Mouse (Mus musculus) cortical plate, adult 2 months (tissue): ENCODE measurements around the gene Lcn11. TPM values are rescaled to one million over a fixed set of nuclear protein-coding genes. Genes with fewer than 3 reads are reported as not detected.
"Not testable (repeated sequence)": the region's sequence is repeated elsewhere in the genome, so short reads cannot be mapped to it uniquely, and the experiment has no call there.

ENCODE experiments used
- H3K27ac ChIP-seq: fragments of 200-500 bp; 2 replicates; pipeline ENCODE4 v1.5.1; 2012; ENCODE audit warnings: low read length, control low read depth, inconsistent platforms; ENCODE audit not compliant: insufficient read depth
- H3K4me1 ChIP-seq: fragments of 200-500 bp; 2 replicates; pipeline ENCODE4 v1.6.1; 2011; ENCODE audit warnings: low read length; ENCODE audit not compliant: control insufficient read depth, insufficient read depth
- H3K4me3 ChIP-seq: fragments of 200-500 bp; 2 replicates; pipeline ENCODE4 v1.5.1; 2011; ENCODE audit warnings: mild to moderate bottlenecking, low read length, control low read depth; ENCODE audit not compliant: insufficient read depth
- CTCF ChIP-seq: fragments of 200-500 bp; IDR thresholded peaks from 2 replicates; pipeline ENCODE4 v1.5.1; 2011; ENCODE audit warnings: mild to moderate bottlenecking, control low read depth, low read length; ENCODE audit not compliant: insufficient read depth; ENCODE audit errors: extremely low read depth
- POLR2A ChIP-seq: fragments of 200-500 bp; IDR thresholded peaks from 2 replicates; pipeline ENCODE4 v1.6.1; 2011; ENCODE audit warnings: mild to moderate bottlenecking, low read length, control low read depth; ENCODE audit not compliant: insufficient read depth; ENCODE audit errors: extremely low read depth
- polyA plus RNA-seq: library from polyadenylated mRNA; depleted of rRNA; stranded (reverse); fragments of >200 nt; gene quantifications from 2 replicates; pipeline ENCODE4 v1.2.3, GENCODE M21; 2012

Lcn11 gene
- polyA plus RNA-seq, 1 experiment, result not detected

DNA sequence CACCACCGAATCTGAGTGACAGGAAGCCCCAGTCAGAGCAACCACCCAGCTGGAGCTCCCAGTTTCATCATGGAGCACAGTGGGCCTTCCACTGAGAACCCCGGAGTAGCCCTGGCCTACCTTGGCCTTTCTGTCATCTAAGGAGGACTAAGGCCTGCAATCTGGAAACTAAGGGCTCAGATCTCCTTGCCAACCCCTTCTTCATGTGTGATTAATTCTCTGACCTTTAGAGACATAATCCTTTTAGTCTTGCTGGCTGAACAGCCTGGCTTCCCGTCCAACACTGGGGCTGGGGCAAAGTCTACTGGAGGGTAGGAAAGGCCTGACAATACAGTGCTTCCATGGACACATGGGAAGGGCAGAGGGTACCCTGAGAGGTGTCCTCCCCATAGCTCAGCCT is 826 bp upstream of the Lcn11 start:
- H3K4me1 ChIP-seq, result no peaks in the 10 kb centered on the region
- no peak overlapping the region for H3K27ac ChIP-seq
- TF ChIP-seq CTCF (no peak), POLR2A (no peak)
- no peak overlapping the region for H3K4me3 ChIP-seq

DNA sequence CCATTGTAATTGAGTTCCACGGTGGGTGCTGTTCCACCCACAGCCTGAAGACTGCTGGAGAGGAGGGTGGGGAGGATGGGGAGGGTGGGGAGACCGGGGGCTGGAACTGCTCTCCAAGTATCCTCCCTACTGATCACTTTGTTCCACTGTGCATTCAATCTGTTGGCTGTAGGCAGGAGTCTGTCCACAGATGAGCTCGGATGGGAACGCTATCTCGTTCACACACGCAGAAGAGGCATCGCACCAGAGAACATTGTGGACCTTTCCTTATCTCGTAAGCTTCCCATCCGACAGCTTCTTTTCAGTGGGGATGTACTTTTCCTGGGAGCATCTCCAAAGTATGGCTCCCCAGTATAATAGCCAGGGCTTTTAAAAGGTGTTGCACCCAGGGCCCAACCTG is 2.3 kb downstream of the Lcn11 start:
- H3K27ac ChIP-seq, result no peak overlapping the region
- no peak for TF ChIP-seq CTCF
- no peak for TF ChIP-seq POLR2A
- no peak overlapping the region for H3K4me3 ChIP-seq
- no peaks in the 10 kb centered on the region for H3K4me1 ChIP-seq

DNA sequence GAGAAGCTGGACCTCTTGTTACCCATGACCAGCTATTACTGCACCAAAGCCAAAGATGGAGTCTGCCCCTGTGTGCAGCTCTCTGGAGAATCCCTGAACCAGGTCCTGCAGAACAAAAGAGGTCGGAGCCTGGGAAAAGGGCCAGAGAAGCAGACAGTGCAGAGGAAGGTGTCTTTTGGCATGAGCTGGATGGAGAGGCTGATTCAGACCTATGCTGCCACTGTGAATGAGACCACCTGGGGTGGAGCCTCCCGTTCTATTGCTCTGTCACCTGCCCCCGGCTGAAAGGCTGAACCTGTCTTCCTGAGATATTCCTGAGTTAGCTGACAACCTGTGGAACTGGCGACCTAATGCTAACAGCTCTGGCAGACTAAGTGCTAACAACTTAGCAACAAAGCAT is 4.1 kb downstream of the Lcn11 start:
- H3K27ac ChIP-seq, result no peak overlapping the region
- TF ChIP-seq POLR2A (no peak), CTCF (no peak)

GRCm38 (mm10) chr2:25781957-25782356 is 5.1 kb downstream of the Lcn11 start, which contains the start of gene Gm13539:
Gene Gm13539, plus strand, starts transcription at chr2:25782257.
- H3K4me3 ChIP-seq, result no peak within 1 kb of the TSS
- TF ChIP-seq CTCF (no peak), POLR2A (no peak)
- no peak within 1 kb of the TSS for H3K27ac ChIP-seq
- H3K4me1 ChIP-seq, result no peaks in the 10 kb centered on the region

More for the DNA sequence above, 4.1 kb downstream of the Lcn11 start:
- Histone ChIP-seq H3K4me3 (no peak overlapping the region), H3K4me1 (no peaks in the 10 kb centered on the region)

GRCm38 (mm10) chr2:25785573-25786322 is 8.9 kb downstream of the Lcn11 start:
- H3K4me3 ChIP-seq, result no peak overlapping the region
- H3K27ac ChIP-seq, result no peak overlapping the region
- no peak for TF ChIP-seq POLR2A
- no peak for TF ChIP-seq CTCF

DNA sequence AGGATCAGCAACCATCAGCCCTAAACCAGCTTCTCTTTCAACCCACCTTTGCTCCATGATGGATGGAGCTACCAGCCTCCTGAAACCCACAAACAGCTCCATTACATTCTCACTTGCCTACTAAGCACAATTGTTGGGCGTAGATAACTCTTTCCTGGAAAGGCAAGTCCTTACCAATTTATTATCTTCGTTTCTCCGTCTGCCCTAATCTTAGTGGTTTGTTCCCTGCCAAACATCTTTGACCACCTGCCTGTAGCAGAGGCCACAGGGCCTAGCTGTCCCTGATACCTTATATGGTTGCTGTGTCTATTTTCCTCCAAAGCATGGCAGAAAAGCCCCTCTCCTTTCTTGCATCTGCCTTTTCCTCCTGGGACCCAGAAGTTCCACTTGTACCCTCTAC is 12.3 kb downstream of the Lcn11 start:
- Histone ChIP-seq H3K27ac (no peak overlapping the region), H3K4me3 (no peak overlapping the region), H3K4me1 (no peaks in the 10 kb centered on the region)
- TF ChIP-seq CTCF (no peak), POLR2A (no peak)

More at GRCm38 (mm10) chr2:25785573-25786322, 8.9 kb downstream of the Lcn11 start:
- H3K4me1 ChIP-seq, result no peaks in the 10 kb centered on the region

- H3K4me3 ChIP-seq, result no peak overlapping the region
- H3K4me1 ChIP-seq, result no peaks in the 10 kb centered on the region
- no peak overlapping the region for H3K27ac ChIP-seq
- TF ChIP-seq POLR2A (no peak), CTCF (no peak)
Observed at GRCm38 (mm10) chr2:25797635-25798034, 20.8 kb downstream of the Lcn11 start.

DNA sequence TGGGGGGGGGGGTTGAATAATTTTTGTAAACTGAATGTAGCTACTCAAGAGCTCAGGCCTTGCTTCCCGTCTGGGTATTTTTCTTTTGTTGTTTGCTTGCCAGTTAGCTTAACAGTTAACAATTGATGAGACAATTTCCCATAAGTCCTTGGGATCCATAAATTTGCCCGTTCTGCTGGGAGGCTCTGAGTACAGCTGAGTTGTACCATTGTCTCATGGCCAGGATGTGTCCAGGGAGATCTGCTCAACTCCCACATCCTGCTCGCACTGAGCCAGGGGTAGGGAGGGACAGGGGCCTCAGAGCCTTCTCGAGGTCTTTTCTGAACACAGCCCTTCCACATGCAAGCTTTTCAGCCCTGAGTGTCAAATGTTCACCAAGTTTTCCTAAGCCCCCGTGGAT is 21.2 kb downstream of the Lcn11 start:
- Histone ChIP-seq H3K27ac (no peak overlapping the region), H3K4me1 (no peaks in the 10 kb centered on the region), H3K4me3 (no peak overlapping the region)
- TF ChIP-seq POLR2A (no peak), CTCF (no peak)

GRCm38 (mm10) chr2:25811711-25812110 is 34.9 kb downstream of the Lcn11 start:
- Histone ChIP-seq H3K27ac (no peak overlapping the region), H3K4me1 (no peaks in the 10 kb centered on the region), H3K4me3 (no peak overlapping the region)
- TF ChIP-seq CTCF (no peak), POLR2A (no peak)

- no peak for TF ChIP-seq POLR2A
- no peak for TF ChIP-seq CTCF
- Histone ChIP-seq H3K4me1 (no peaks in the 10 kb centered on the region), H3K27ac (no peak overlapping the region), H3K4me3 (no peak overlapping the region)
Observed at GRCm38 (mm10) chr2:25813364-25813763, 36.5 kb downstream of the Lcn11 start.

- H3K4me1 ChIP-seq, H3K4me3 ChIP-seq: not testable (repeated sequence)
- 0 out of 2 replicates have a peak within 1 kb of the TSS, but pooled peaks have one; percentile 37 for H3K27ac ChIP-seq
Observed at GRCm38 (mm10) chr2:25815748-25816147, 38.9 kb downstream of the Lcn11 start, which contains the start of gene Glt6d1. Gene Glt6d1, minus strand, starts transcription at chr2:25815848.
